Mouse (Mus musculus) right cerebral cortex, adult 2 months (tissue): ENCODE results near the gene Kdsr.
"Not testable (repeated sequence)": the region's sequence is repeated elsewhere in the genome, so short reads cannot be mapped to it uniquely, and the experiment has no call there.

ENCODE experiments used
- DNase-seq, 2 experiments: peaks; one replicate each; pipeline ENCODE4 v3.0.0; 2021 to 2022; ENCODE audit warnings: low spot score in 2 of 2

The Kdsr gene

DNA sequence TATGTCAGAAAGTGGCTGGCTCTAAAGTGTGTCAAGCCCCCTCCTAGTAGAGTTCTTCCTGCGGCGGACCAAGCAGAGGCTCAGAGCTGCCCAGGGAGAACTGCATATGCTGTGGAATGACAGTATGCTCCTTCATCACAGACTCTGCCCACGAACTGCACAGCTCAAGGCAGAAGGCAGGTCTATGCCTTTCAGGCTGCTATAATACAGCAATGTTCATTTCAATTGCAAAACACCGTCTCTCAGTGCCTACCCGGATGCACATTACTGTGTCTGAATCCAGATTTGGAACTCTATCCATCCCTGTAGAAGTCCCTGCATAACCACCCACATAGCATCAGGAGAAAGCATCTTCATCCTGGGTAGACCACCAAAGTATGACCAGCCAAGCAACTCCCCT lies 19.7 kb downstream of the Kdsr start:
- DNase-seq: no peak

GRCm38 (mm10) chr1:106738092-106738491 lies 21.4 kb downstream of the Kdsr start:
- no peak for DNase-seq

DNA sequence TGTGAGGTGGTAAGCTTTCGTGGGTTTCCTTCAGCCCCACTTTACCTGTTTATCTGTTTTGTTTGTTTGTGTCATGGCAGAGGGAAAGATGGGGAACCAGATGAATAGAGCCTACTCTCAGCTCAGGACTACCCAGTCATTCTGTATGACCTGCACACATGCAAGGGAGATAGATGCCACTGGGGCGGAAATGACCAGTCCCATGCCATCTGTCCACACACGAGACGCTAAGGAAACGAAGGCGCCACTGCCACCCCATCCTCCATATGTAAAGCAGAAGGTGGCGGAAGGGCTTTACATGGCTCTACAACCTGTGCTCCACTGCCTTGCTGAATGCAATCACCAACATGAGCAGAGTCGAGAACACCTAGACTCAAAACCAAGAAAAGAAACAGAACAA lies 23.3 kb downstream of the Kdsr start:
- no peak for DNase-seq

- DNase-seq: peak; percentile 57 to 59
Measured at GRCm38 (mm10) chr1:106735586-106735985, 23.9 kb downstream of the Kdsr start.

- no peak for DNase-seq
Measured at GRCm38 (mm10) chr1:106722061-106722460, 37.5 kb downstream of the Kdsr start.

- not testable (repeated sequence) for DNase-seq
Measured at GRCm38 (mm10) chr1:106717736-106718135, 41.8 kb downstream of the Kdsr start.

DNA sequence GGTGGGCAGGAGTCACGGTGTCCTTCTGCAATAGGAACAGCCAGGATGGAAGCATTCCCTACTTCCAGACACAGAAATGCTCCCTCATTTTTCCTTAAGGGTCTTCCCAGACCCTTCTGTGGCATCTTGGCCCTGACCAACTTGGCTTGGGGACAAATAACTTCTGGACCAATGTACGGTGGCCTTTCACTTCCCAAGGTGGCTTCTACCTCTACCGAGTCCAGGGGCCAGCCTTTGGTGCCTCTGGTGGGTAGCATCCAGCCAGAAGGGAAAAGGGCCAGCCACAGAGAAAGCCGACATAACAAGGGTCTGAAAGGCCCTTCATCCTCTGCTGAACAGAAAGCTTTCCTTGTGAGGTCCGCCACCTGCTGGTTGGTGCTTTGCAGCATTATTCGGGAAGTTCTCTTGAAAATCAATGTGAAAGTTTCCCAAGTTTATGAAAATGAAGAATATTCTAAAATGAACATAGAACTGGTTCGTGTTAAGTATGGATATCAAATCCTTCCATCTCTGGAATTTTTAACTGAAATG lies 42.4 kb downstream of the Kdsr start:
- peak; percentile 84 to 85 for DNase-seq

DNA sequence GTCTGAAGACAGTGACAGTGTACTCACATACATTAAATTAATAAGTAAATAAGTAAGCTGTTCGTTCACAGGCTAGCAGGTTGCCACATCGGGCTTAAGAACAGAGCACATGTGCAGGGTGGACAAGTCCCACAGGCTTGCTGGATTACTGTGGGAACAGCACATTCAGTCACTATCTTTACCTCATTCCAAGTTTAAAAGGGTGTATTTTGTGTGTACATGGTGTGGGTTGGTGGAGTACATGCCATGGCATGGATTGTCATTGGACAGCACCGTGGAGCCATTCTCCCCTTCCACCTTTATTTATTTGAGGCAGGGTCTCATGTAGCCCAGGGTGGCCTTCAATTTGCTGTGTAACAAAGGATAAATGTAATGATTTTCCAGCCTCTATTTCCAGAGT lies 43.4 kb downstream of the Kdsr start:
- DNase-seq: no peak

DNA sequence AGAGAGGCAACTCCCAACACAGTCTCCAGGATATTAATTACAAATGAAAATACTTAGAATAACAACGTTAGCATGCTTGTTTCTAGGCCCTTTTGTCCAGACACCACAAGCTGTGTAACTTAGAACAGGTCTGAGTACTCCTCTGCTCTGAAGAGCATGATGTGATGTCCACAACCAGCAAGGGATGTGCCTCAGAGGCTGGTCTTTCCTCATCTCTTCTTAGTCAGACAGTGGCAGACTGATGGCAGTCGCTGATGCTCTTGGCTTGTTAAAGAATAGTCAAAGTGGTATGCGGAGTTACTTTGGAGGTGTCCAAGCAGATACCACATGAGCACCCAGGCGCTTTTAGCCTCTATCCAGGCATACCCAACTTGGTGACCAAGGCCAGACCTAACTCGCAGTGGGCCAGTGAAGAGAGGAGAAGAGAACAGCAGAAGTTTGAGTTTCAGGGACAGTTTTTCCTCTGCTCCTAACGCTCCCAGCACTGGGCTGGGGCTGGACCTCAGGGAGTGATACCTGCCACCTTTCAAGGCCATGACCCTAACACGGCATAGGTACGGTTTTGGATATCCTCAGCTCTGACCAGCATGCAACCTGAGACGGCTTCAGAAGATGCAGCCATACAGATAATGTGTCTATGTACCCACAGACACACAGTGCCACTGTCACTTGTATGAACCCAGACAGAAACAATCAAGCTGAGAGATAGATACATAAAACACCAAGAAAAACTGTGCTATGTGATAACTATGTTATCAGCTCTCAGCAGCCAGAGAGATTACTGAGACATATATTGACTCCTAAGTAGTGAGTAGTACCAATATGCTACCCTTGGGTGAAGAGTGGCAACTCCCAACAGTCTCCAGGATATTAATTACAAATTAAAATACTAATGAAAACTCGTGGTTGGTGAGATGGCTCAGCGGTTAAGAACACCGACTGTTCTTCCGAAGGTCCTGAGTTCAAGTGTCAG lies 44.1 kb downstream of the Kdsr start:
- DNase-seq: no peak

- DNase-seq: peak in 1 of 2 experiments; percentile 35
Measured at GRCm38 (mm10) chr1:106714530-106714981, 45.0 kb downstream of the Kdsr start.

- peak; percentile 65 to 76 for DNase-seq
Measured at GRCm38 (mm10) chr1:106713621-106714529, 45.7 kb downstream of the Kdsr start, which contains the start of gene Bcl2. TSS of gene Bcl2 (minus strand) at chr1:106714274.

- DNase-seq: peak; percentile 47 to 64
Measured at GRCm38 (mm10) chr1:106712330-106712729, 47.2 kb downstream of the Kdsr start.

- DNase-seq: no peak
Measured at GRCm38 (mm10) chr1:106711356-106712125, 48.0 kb downstream of the Kdsr start.

- no peak for DNase-seq
Measured at GRCm38 (mm10) chr1:106710202-106710601, 49.3 kb downstream of the Kdsr start.

DNA sequence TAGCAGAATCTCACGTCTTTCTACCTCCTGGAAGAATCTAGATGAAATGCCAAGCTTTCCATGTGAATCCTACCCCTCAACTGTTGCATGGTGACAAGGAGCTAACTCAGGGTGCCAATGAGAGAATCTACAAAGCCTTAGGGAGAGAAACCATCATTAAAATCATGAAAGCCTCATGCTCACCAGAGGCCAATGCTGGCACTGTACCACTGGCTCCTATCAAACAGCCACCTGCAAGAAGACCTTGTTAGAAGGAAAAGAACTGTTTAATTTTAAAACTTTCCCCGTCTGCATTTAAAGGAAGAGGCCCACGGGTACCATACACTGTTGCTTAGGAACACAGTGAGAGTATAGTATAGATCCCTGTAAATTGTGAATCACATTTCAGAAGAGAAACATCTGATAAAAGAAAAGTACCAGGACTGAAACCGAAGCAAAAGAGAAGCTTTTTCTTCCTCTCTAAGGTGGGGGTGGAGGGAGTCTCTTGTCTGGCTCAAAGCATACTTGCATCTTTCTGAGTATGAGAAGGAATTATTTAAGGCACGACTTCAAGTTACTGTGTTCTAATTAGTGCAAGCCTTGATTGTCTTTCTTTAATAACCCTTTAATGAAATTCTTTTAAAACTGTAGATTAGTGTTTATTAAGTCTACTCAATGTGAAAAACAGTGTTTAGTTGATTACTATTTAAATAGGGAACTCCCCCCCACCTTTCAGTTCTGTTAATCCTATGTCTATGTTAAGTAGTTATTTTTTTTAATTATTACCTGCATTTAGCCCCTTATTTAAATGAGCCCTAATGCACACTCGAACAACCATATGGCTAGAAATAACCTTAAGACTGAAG lies 52.3 kb downstream of the Kdsr start:
- DNase-seq: no peak

DNA sequence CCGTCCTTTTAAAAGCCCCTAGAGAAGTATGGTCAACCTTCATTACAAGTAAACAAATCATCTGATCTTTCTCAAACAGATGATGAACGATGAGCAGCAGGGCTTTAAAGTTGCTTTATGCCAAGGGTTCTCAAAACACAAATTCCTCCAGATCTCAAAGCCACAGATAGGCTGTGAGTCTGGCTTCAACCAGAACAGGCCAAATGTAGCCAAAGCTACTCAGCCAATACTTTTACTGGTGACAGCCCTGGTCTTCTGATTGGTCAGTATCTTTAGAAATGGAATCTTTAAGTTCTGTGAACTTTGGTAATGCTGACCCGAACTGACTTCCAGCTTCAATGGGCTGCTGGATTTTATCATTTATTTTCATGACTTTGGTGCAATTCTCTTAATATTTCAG lies 56.3 kb downstream of the Kdsr start:
- DNase-seq: no peak

GRCm38 (mm10) chr1:106702471-106703175 lies 56.9 kb downstream of the Kdsr start:
- no peak for DNase-seq

GRCm38 (mm10) chr1:106700520-106701114 lies 58.9 kb downstream of the Kdsr start:
- DNase-seq: no peak

DNA sequence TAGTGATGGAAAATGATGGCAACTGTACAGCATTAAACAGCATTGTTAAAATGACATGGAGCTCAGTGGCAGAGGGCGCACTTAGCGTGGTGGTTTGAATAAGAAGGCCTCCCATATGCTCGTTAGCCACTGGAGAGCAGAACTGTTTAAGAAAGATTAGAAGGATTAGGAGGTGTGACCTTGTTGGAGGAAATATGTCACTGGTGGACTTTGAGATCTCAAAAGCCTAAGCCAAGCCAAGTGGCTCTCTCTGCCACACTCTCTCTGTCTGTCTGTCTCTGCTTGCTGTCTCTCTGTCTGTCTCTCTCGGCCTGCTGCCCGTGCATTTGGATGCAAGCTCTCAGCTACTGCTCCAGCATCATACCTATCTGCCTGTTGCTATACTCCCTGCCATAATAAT lies 63.1 kb downstream of the Kdsr start:
- no peak for DNase-seq
